Mouse (Mus musculus) olfactory bulb, adult 2 months (tissue): ENCODE measurements at regions not wholly inside any gene's neighbourhood (a gene's known extent, or its start where the extent isn't known, plus 50 kb on each side); places are given as distances from the start of the nearest gene placed in this dataset.

Experiments
- CTCF ChIP-seq: fragments of 200-500 bp; IDR thresholded peaks from 2 replicates; pipeline ENCODE4 v1.5.1; 2012; ENCODE audit warnings: low read depth, mild to moderate bottlenecking, low read length, moderate library complexity; ENCODE audit not compliant: insufficient read depth
- POLR2A ChIP-seq: fragments of 200-500 bp; IDR thresholded peaks from 2 replicates; pipeline ENCODE4 v1.6.1; 2012; ENCODE audit warnings: mild to moderate bottlenecking, low read depth, low read length, moderate library complexity; ENCODE audit not compliant: insufficient read depth

GRCm38 (mm10) chr13:39225651-39226050, 265.0 kb upstream of the Slc35b3 start:
- TF ChIP-seq CTCF (no peak), POLR2A (no peak)
